Mouse (Mus musculus) C2C12 (cell line): ENCODE data around the gene Tex13b. TPM values are rescaled to one million over a fixed set of nuclear protein-coding genes. Genes with fewer than 3 reads are reported as not detected.

Source experiments
- H3K27me3 ChIP-seq: one replicate; pipeline ENCODE4 v1.6.1; 2011; ENCODE audit not compliant: control insufficient read depth, insufficient read depth, insufficient read length
- H3K36me3 ChIP-seq: one replicate; pipeline ENCODE4 v1.6.1; 2011; ENCODE audit not compliant: control insufficient read depth, insufficient read depth
- H3K4me3 ChIP-seq: one replicate; pipeline ENCODE4 v1.5.1; 2011; ENCODE audit warnings: mild to moderate bottlenecking, control low read depth; ENCODE audit not compliant: poor library complexity, insufficient read depth, severe bottlenecking
- H3K79me2 ChIP-seq: one replicate; pipeline ENCODE4 v1.6.1; 2011; ENCODE audit not compliant: control insufficient read depth, insufficient read depth
- H3K79me3 ChIP-seq: one replicate; pipeline ENCODE4 v1.6.1; 2011; ENCODE audit warnings: low read depth, control low read depth
- H3ac ChIP-seq: one replicate; pipeline ENCODE3; 2011; ENCODE audit warnings: low read depth; ENCODE audit not compliant: control insufficient read depth, insufficient read length
- CEBPB ChIP-seq: IDR thresholded peaks from one replicate; pipeline ENCODE4 v1.6.1; 2011; ENCODE audit warnings: low read depth, mild to moderate bottlenecking, control low read depth, moderate library complexity
- CTCF ChIP-seq: IDR thresholded peaks from one replicate; pipeline ENCODE4 v1.5.1; 2011; ENCODE audit not compliant: control insufficient read depth, insufficient read depth, insufficient read length
- FOSL1 ChIP-seq: IDR thresholded peaks from one replicate; pipeline ENCODE4 v1.8.0; 2011; ENCODE audit warnings: mild to moderate bottlenecking, low read length; ENCODE audit not compliant: poor library complexity, insufficient read depth, severe bottlenecking
- MAX ChIP-seq: IDR thresholded peaks from one replicate; pipeline ENCODE4 v1.6.1; 2011; ENCODE audit warnings: mild to moderate bottlenecking, control low read depth
- MYOD1 ChIP-seq: IDR thresholded peaks from one replicate; pipeline ENCODE4 v1.6.1; 2011; ENCODE audit warnings: low read depth; ENCODE audit not compliant: control insufficient read depth, insufficient read length
- MYOG ChIP-seq: IDR thresholded peaks from one replicate; pipeline ENCODE4 v1.6.1; 2011; ENCODE audit not compliant: control insufficient read depth, insufficient read length; ENCODE audit errors: extremely low read depth
- USF1 ChIP-seq: IDR thresholded peaks from one replicate; pipeline ENCODE4 v1.6.1; 2011; ENCODE audit warnings: low read depth, mild to moderate bottlenecking, control low read depth, moderate library complexity
- polyA plus RNA-seq: library from polyadenylated mRNA; unstranded; fragments of >200 nt; fragmentation: generic; extraction: Trizol; gene quantifications from one replicate; pipeline ENCODE4 v1.2.1, GENCODE M21; 2012; ENCODE audit warnings: missing spikeins

Tex13b gene
- polyA plus RNA-seq, 1 experiment, result not detected

DNA sequence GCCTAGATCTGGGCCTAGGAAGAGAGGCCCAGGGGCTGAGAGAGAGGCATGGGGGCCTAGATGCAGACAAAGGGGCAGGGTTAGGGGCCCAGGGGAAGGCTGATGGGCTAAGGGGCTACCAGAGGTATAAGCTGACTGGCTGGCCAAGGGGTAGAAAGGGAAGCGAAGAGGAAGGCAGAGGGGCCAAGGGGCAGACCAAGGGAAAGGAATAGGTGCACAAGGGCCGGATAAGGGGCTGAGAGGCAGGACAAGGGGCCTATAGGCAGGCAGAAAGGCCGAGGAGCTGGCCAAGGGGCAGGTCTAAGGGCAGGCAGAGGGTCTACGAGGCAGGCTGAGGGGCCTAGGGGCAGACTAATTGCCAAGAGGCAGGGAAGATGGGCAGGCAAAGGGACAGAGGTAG, 26.7 kb upstream of the Tex13b start:
- no peak overlapping the region for H3K4me3 ChIP-seq
- H3ac ChIP-seq, result no peak overlapping the region
- no peaks in the 10 kb centered on the region for H3K79me3 ChIP-seq
- H3K36me3 ChIP-seq, result no peaks in the 10 kb centered on the region
- no peaks in the 10 kb centered on the region for H3K79me2 ChIP-seq
- H3K27me3 ChIP-seq, result no peaks in the 10 kb centered on the region
- no peak for TF ChIP-seq FOSL1
- TF ChIP-seq CTCF, result no peak
- no peak for TF ChIP-seq USF1
- TF ChIP-seq MYOD1, result no peak
- no peak for TF ChIP-seq MYOG
- no peak for TF ChIP-seq CEBPB
- TF ChIP-seq MAX, result no peak

DNA sequence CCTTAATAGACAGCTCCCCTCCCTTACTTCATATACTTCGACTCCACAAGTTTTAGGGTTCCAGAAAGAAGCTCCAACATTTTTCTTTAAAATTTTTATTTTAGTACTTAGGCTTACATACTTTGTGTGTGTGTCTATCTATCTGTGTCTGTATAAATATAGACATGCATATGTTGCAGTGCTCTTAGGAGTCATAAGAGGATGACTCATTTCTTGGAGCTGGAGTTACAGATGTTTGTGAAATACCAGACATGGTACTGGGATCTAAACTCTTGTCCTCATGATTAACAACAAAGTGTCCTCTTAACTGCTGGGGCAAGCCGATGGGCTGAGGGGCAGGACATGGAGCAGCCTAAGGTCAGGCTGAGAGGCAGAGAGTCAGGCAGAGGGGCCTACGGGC, 24.8 kb upstream of the Tex13b start:
- Histone ChIP-seq H3K36me3 (no peaks in the 10 kb centered on the region), H3K4me3 (no peak overlapping the region), H3K79me3 (no peaks in the 10 kb centered on the region), H3ac (no peak overlapping the region), H3K27me3 (no peaks in the 10 kb centered on the region), H3K79me2 (no peaks in the 10 kb centered on the region)
- TF ChIP-seq CTCF, result no peak
- no peak for TF ChIP-seq MYOG
- no peak for TF ChIP-seq MYOD1
- TF ChIP-seq MAX, result no peak
- no peak for TF ChIP-seq USF1
- TF ChIP-seq FOSL1, result no peak
- no peak for TF ChIP-seq CEBPB

DNA sequence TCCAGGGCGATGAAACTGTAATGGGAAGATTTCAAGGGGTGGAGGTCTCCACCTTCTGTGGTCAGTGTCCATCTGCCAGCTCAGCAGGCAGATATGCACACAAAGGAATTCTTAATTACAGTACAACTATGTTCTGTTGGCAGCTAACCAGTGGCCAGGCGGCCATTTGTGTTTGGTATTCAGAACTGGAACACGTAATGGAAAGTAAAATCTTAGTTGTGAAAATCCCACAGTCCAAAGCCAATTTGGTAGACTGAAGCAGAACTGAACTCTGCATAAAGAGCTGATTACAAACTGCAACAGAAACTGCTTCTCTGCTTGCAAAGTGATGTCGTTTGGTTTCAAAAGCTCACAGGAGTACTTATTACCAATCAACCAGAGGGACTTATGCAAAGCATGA, 18.5 kb upstream of the Tex13b start:
- Histone ChIP-seq H3K79me2 (no peaks in the 10 kb centered on the region), H3K4me3 (no peak overlapping the region), H3K27me3 (no peaks in the 10 kb centered on the region)

DNA sequence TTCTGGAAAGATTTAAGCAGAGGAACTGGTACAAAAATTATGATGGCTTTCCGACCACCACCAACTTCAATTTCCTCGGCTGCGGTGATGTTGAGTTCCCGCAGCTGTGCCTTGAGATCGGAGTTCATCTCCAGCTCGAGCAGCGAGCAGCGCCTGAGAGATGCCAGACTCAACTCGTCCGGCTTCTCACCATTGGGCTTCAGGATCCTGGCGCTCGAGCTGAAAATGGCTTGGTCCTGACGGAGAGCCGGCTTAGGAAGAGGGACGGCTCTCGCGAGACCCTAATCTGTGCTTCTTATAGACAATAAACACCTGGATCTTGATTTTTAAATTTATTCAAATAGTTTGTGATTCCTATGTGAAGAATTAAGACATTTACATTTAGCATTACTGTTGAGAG, 9.1 kb upstream of the Tex13b start:
- Histone ChIP-seq H3K36me3 (no peaks in the 10 kb centered on the region), H3K4me3 (no peak overlapping the region), H3K79me2 (no peaks in the 10 kb centered on the region), H3K27me3 (no peaks in the 10 kb centered on the region), H3K79me3 (no peaks in the 10 kb centered on the region), H3ac (no peak overlapping the region)
- TF ChIP-seq CTCF (no peak), FOSL1 (no peak), CEBPB (no peak), MYOD1 (no peak), USF1 (no peak), MYOG (no peak), MAX (no peak)

More for the DNA sequence above, 18.5 kb upstream of the Tex13b start:
- Histone ChIP-seq H3K79me3 (no peaks in the 10 kb centered on the region), H3ac (no peak overlapping the region), H3K36me3 (no peaks in the 10 kb centered on the region)
- no peak for TF ChIP-seq FOSL1
- TF ChIP-seq CTCF, result no peak
- no peak for TF ChIP-seq MYOG
- no peak for TF ChIP-seq USF1
- TF ChIP-seq MAX, result no peak
- TF ChIP-seq MYOD1, result no peak
- no peak for TF ChIP-seq CEBPB

DNA sequence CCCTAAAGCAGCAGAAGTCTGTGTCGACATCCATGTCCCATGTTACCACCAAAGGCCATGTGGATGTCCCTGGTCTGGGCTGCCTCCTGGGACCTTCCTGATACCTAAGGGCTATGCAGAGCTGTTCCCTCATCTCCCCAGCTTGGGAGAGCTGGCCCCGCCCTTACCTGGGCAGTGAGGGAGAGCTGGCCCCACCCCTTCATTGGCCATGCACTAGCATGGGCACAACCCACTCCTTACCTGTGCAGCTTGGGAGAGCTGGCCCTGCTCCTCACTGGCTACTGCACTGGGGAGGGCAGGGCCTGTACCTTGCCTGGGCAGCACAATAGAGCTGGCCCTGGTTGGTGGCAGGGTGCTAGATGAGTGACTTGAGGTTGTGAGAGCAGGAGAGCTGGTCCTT, 7.9 kb downstream of the Tex13b start:
- Histone ChIP-seq H3ac (no peak overlapping the region), H3K79me2 (no peaks in the 10 kb centered on the region), H3K4me3 (no peak overlapping the region), H3K27me3 (no peaks in the 10 kb centered on the region), H3K79me3 (no peaks in the 10 kb centered on the region), H3K36me3 (no peaks in the 10 kb centered on the region)
- TF ChIP-seq FOSL1 (no peak), USF1 (no peak), CTCF (no peak), MYOG (no peak), MAX (no peak), CEBPB (no peak), MYOD1 (no peak)

DNA sequence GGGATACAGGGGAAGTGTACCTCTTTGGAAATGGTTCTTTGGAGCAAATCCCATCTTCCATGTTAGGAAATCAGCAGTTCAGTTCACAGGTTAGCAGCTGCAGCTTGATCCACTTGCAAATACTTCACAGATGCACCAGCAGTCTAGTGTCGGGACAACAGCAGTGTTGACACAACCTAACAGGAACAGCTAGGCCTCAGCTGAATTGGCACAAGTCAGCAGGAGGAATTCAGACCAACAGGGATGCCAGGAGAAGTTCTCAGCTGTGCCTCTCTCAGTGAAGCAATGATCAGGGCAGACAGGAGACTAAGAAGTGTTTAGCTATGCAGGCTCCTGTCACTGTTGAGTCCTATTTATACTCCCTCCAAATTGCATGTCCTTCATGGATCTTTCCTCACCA, 43.4 kb downstream of the Tex13b start:
- H3ac ChIP-seq, result no peak overlapping the region
- no peaks in the 10 kb centered on the region for H3K36me3 ChIP-seq
- H3K27me3 ChIP-seq, result no peaks in the 10 kb centered on the region
- no peaks in the 10 kb centered on the region for H3K79me3 ChIP-seq
- no peak for TF ChIP-seq MYOG
- TF ChIP-seq FOSL1, result no peak
- TF ChIP-seq CTCF, result no peak
- no peak for TF ChIP-seq MYOD1
- no peak for TF ChIP-seq MAX
- no peak for TF ChIP-seq USF1
- no peak for TF ChIP-seq CEBPB
- no peak overlapping the region for H3K4me3 ChIP-seq
- H3K79me2 ChIP-seq, result no peaks in the 10 kb centered on the region

Other genes starting within 250 kb of the Tex13b start
- 14.5 TPM for gene Tsc22d3, start 212.8 kb downstream of the Tex13b start, polyA plus RNA-seq
- gene Mid2, start 148.8 kb downstream of the Tex13b start, polyA plus RNA-seq, result 1.2 TPM
- not detected for gene Vsig1, start 94.2 kb upstream of the Tex13b start, polyA plus RNA-seq
- 25.5 TPM for gene Psmd10, start 143.3 kb upstream of the Tex13b start, polyA plus RNA-seq
- 4.4 TPM for gene Atg4a, start 143.5 kb upstream of the Tex13b start, polyA plus RNA-seq